Mouse (Mus musculus) kidney, postnatal 0 days (tissue): ENCODE results near the gene Ano1. TPM values are rescaled to one million over a fixed set of nuclear protein-coding genes. Genes with fewer than 3 reads are reported as not detected.

Experiments
- ATAC-seq: fragments of 200-750 bp; cut with Nextera tagmentation; replicated peaks from 2 replicates; pipeline ENCODE4 v1.8.0; 2017; ENCODE audit warnings: low read depth, moderate number of reproducible peaks, moderate TSS enrichment, moderate library complexity; ENCODE audit not compliant: low FRiP score
- DNase-seq: peaks from one replicate; pipeline ENCODE4 v3.0.0-alpha.2; 2016; ENCODE audit warnings: low spot score
- H3K27ac ChIP-seq: fragments of 300-500 bp; sonication (generic); 2 replicates; pipeline ENCODE4 v1.5.1; 2014; ENCODE audit warnings: mild to moderate bottlenecking
- H3K27me3 ChIP-seq: fragments of 300-500 bp; sonication (generic); 2 replicates; pipeline ENCODE4 v1.6.1; 2014; ENCODE audit warnings: low read length, mixed read lengths; ENCODE audit not compliant: insufficient read depth
- H3K36me3 ChIP-seq: fragments of 300-500 bp; sonication (generic); 2 replicates; pipeline ENCODE4 v1.6.1; 2014; ENCODE audit warnings: low read length, mixed read lengths; ENCODE audit not compliant: insufficient read depth
- H3K4me1 ChIP-seq: fragments of 300-500 bp; sonication (generic); replicated peaks from 2 replicates; pipeline ENCODE4 v1.6.1; 2014; ENCODE audit warnings: antibody characterized with exemption, low read length, mixed read lengths; ENCODE audit not compliant: insufficient read depth
- H3K4me2 ChIP-seq: fragments of 300-500 bp; sonication (generic); 2 replicates; pipeline ENCODE4 v1.6.1; 2014; ENCODE audit warnings: mild to moderate bottlenecking, low read length, moderate library complexity, mixed read lengths
- H3K4me3 ChIP-seq: fragments of 300-500 bp; sonication (generic); replicated peaks from 2 replicates; pipeline ENCODE4 v1.5.1; 2014; ENCODE audit warnings: low read depth, low read length
- H3K9ac ChIP-seq: fragments of 300-500 bp; sonication (generic); 2 replicates; pipeline ENCODE4 v1.6.1; 2014; ENCODE audit warnings: low read depth, low read length
- H3K9me3 ChIP-seq: fragments of 300-500 bp; sonication (generic); replicated peaks from 2 replicates; pipeline ENCODE4 v1.6.1; 2016; ENCODE audit warnings: low read length, inconsistent platforms, mixed read lengths
- CTCF ChIP-seq: IDR thresholded peaks from 2 replicates; pipeline ENCODE4 v1.5.1; 2016; ENCODE audit warnings: antibody characterized with exemption, low read depth, mild to moderate bottlenecking, moderate library complexity
- WGBS: fragments of 180-500 bp; shearing (Covaris S2); extraction: QIAGEN DNeasy Blood & Tissue Kit; methylation state at CpG from one replicate; pipeline ENCODE4 v1.1.7; 2014; 5-methylcytosine and 5-hydroxymethylcytosine counted together
- polyA plus RNA-seq: library from polyadenylated mRNA; unstranded; fragments of >200 nt; fragmentation: Nextera tagmentation; extraction: Ambion mirVana; gene quantifications from 2 replicates; pipeline ENCODE4 v1.2.1, GENCODE M21; 2015

Ano1 gene
- polyA plus RNA-seq, 1 experiment from 2014 or later: 34.1 TPM

GRCm38 (mm10) chr7:144577876-144578275 is 173.9 kb downstream of the Ano1 start:
- Histone ChIP-seq H3K36me3 (peaks cover 11% of the 10 kb centered on the region; the same call in 1 of the 2 replicates), H3K27ac (no peak overlapping the region), H3K4me3 (no peak overlapping the region), H3K4me2 (no peak overlapping the region), H3K4me1 (peaks cover 8% of the 10 kb centered on the region; the same call in 1 of the 2 replicates), H3K9me3 (no peaks in the 10 kb centered on the region), H3K27me3 (no peaks in the 10 kb centered on the region), H3K9ac (no peak overlapping the region)
- WGBS: 89% methylated on average over 5 of the region's 5 CpGs
- TF ChIP-seq CTCF: no peak
- ATAC-seq (no peak), DNase-seq (no peak)

DNA sequence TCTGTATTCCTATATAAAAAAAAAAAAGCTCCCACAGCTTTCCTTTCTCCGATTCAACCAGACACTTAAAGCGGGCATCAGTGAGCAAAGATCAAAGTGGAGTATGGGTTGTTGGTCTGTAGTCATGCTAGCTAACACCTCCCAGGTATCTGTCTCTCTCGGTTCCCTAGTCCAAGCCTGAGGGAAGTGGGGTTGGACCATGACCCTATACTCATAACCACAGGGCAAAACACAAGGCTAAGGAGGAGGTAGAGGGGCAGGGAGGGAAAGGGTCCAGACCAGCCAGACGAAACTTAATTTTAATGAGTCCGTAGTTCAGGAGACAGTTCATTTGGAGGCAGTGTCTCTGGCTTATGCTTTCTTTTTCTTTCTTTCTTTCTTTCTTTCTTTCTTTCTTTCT is 179.5 kb downstream of the Ano1 start:
- Histone ChIP-seq H3K36me3 (no peaks in the 10 kb centered on the region), H3K9ac (no peak overlapping the region), H3K4me3 (no peak overlapping the region), H3K27ac (0 out of 2 replicates have a peak overlapping the region, but pooled peaks have one; percentile 19), H3K27me3 (no peaks in the 10 kb centered on the region), H3K4me1 (no peaks in the 10 kb centered on the region), H3K9me3 (no peaks in the 10 kb centered on the region), H3K4me2 (no peak overlapping the region)
- DNase-seq (no peak), ATAC-seq (peak; percentile 85)
- 59% methylated on average over 5 of the region's 5 CpGs for WGBS
- no peak for TF ChIP-seq CTCF

DNA sequence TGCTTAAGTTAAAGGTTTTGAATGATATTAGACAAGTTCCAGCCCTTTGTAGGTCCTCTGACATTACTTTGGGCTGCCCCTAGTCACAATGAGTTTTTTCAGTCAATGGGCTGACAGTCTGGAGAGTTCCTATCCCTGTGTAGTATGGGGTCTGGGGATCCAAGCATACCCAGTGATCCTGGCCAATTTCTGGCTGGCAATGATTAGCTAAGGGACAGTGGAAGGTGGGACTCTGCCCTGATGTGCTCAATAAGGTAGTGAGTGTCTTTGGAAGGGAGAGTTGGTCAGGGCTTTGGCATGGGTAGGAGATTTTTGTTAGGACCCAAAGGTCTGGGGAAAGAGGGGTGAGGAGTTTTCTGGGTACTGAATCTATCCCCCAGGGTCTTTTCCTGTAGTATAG is 180.2 kb downstream of the Ano1 start:
- no peak for DNase-seq
- Histone ChIP-seq H3K27me3 (no peaks in the 10 kb centered on the region), H3K4me3 (no peak overlapping the region), H3K4me2 (no peak overlapping the region), H3K27ac (peak overlapping the region; percentile 19; the same call in 1 of the 2 replicates), H3K9me3 (no peaks in the 10 kb centered on the region), H3K9ac (no peak overlapping the region), H3K36me3 (no peaks in the 10 kb centered on the region), H3K4me1 (no peaks in the 10 kb centered on the region)
- peak; percentile 72 for ATAC-seq
- TF ChIP-seq CTCF: no peak

DNA sequence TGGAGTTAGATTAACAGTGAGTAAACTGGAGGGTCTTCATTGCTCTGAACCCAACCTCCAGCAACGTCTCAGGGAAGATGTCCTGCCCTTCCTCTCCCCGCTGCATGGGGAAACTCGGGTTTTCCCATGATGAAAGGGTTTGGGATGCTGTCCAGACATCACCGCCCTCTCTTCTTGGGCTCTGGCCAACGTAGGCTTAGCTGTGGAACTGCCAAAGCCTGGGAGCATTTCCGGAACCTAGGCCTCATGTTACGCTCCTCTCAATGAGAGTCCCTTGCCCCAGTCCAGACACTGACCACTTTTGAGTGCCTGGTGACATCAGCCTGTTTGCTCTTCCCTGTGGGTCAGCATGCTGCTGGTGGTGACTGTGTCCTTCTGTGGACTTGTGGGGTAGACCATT is 182.3 kb downstream of the Ano1 start:
- WGBS: 58% methylated on average over 7 of the region's 7 CpGs
- TF ChIP-seq CTCF: no peak
- Histone ChIP-seq H3K27ac (no peak overlapping the region), H3K4me1 (no peaks in the 10 kb centered on the region), H3K27me3 (no peaks in the 10 kb centered on the region), H3K9ac (no peak overlapping the region), H3K4me3 (no peak overlapping the region), H3K36me3 (no peaks in the 10 kb centered on the region), H3K9me3 (no peaks in the 10 kb centered on the region), H3K4me2 (no peak overlapping the region)
- DNase-seq (peak; percentile 47), ATAC-seq (no peak)

- TF ChIP-seq CTCF: no peak
- Histone ChIP-seq H3K4me2 (no peak overlapping the region), H3K27me3 (no peaks in the 10 kb centered on the region), H3K4me3 (no peak overlapping the region), H3K9me3 (no peaks in the 10 kb centered on the region), H3K4me1 (no peaks in the 10 kb centered on the region), H3K36me3 (no peaks in the 10 kb centered on the region), H3K9ac (no peak overlapping the region), H3K27ac (no peak overlapping the region)
- ATAC-seq (no peak), DNase-seq (no peak)
Measured at GRCm38 (mm10) chr7:144568091-144568490, 183.7 kb downstream of the Ano1 start.

DNA sequence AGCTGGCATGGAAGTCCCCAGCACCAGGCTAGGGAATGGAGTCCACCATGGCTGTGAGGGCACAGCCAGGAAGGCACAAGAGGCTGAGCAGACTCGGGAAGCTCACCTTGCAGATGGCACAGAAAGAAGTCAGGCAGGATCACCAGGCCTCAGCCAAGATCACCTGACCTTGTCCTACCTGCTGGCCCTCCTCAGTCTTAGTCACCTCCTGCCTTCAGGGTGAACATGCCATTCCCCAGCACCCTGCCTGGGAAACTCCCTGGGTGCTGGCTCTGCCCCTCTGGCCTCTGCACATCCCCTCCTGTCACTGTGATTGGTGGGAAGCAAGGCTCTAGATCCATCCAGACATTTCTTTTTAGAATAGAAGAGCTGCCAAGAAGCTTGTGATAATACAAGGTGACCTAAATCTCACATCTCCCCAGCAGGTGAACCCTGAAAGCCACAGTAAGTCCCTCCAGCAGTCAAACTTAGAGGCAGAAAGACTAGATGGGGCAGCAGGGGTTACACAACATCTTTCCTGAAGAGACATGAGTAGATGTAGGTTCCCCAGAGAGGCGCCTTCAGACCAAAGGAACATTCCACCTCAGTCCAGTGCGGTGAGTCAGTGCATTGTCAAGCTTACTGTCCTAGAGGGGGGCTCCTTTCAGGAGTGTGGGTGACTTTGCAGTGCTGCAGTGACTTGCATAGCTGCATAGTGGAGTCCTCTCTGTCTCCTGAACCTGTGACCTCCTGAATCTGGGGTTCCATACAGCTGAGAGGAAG is 184.7 kb downstream of the Ano1 start:
- no peak for DNase-seq
- WGBS: 66% methylated on average over 3 of the region's 3 CpGs
- no peak for TF ChIP-seq CTCF
- H3K4me1 ChIP-seq: no peaks in the 10 kb centered on the region
- no peak for ATAC-seq
- no peaks in the 10 kb centered on the region for H3K36me3 ChIP-seq
- no peak overlapping the region for H3K4me2 ChIP-seq
- no peak overlapping the region for H3K4me3 ChIP-seq
- H3K9me3 ChIP-seq: no peaks in the 10 kb centered on the region
- no peak overlapping the region for H3K9ac ChIP-seq
- no peak overlapping the region for H3K27ac ChIP-seq
- H3K27me3 ChIP-seq: no peaks in the 10 kb centered on the region
